Mouse (Mus musculus) CH12.LX (cell line): Measurements from ENCODE around the gene Cbx4. TPM values are rescaled to one million over a fixed set of nuclear protein-coding genes. Genes with fewer than 3 reads are reported as not detected.

ENCODE experiments used
- DNase-seq: peaks from one replicate; pipeline ENCODE4 v3.0.0-alpha.2; 2013; ENCODE audit errors: extremely low read depth
- H3K27ac ChIP-seq: 2 replicates; pipeline ENCODE4 v1.5.1; 2012; ENCODE audit warnings: low read depth, mild to moderate bottlenecking, control low read depth, moderate library complexity; ENCODE audit not compliant: insufficient read depth
- H3K27me3 ChIP-seq: replicated peaks from 2 replicates; pipeline ENCODE3; 2012; ENCODE audit warnings: inconsistent platforms
- H3K36me3 ChIP-seq, 2 experiments: replicated peaks in 1 of 2; 2 replicates each; pipeline versions ENCODE3 to v1.6.1; 2012; ENCODE audit warnings: inconsistent platforms in 1 of 2, low read length in 1 of 2, mild to moderate bottlenecking in 1 of 2, mixed read lengths in 1 of 2, moderate library complexity in 1 of 2; ENCODE audit not compliant: control insufficient read depth in 1 of 2, insufficient read depth in 1 of 2
- H3K4me1 ChIP-seq, 2 experiments: 2 replicates each; pipeline ENCODE4 v1.6.1; 2012; ENCODE audit warnings: inconsistent platforms in 1 of 2, moderate library complexity in 1 of 2; ENCODE audit not compliant: insufficient read depth in 2 of 2, control insufficient read depth in 1 of 2
- H3K4me2 ChIP-seq: 2 replicates; pipeline ENCODE4 v1.6.1; 2012; ENCODE audit warnings: low read depth, mild to moderate bottlenecking, control low read depth; ENCODE audit not compliant: poor library complexity, insufficient read depth, severe bottlenecking
- H3K4me3 ChIP-seq, 3 experiments: fragments of 150-350 bp in 1 of 3; sonication (generic) in 1 of 3; replicated peaks in 1 of 3; 2 replicates each; pipeline versions ENCODE3 to v1.5.1; 2011 to 2012; ENCODE audit warnings: low read depth in 2 of 3, low read length in 2 of 3, mild to moderate bottlenecking in 2 of 3, moderate library complexity in 2 of 3, control low read depth in 1 of 3, improper control_type of control experiment in 1 of 3, inconsistent platforms in 1 of 3, mixed read lengths in 1 of 3; ENCODE audit not compliant: poor library complexity in 1 of 3
- H3K79me2 ChIP-seq: replicated peaks from 2 replicates; pipeline ENCODE4 v1.6.1; 2012; ENCODE audit warnings: mild to moderate bottlenecking, moderate library complexity; ENCODE audit not compliant: control insufficient read depth, poor library complexity, insufficient read depth, severe bottlenecking; ENCODE audit errors: extremely low read depth
- H3K9ac ChIP-seq: 2 replicates; pipeline ENCODE4 v1.6.1; 2012; ENCODE audit warnings: low read depth, mild to moderate bottlenecking, control low read depth, moderate library complexity; ENCODE audit not compliant: insufficient read depth
- H3K9me3 ChIP-seq: replicated peaks from 2 replicates; pipeline ENCODE3; 2012; ENCODE audit warnings: low read length, inconsistent platforms, mixed read lengths
- CTCF ChIP-seq, 2 experiments: IDR thresholded peaks in 1 of 2; conservative IDR thresholded peaks in 1 of 2; 2 replicates each; pipeline ENCODE4 v1.5.1; 2011 to 2012; ENCODE audit warnings: low read depth in 2 of 2, low read length in 2 of 2, improper control_type of control experiment in 1 of 2, inconsistent platforms in 1 of 2, mild to moderate bottlenecking in 1 of 2, moderate library complexity in 1 of 2
- E2F4 ChIP-seq: IDR thresholded peaks from 2 replicates; pipeline ENCODE4 v1.6.1; 2011; ENCODE audit warnings: low read depth, low read length, improper control_type of control experiment; ENCODE audit not compliant: insufficient replicate concordance
- EP300 ChIP-seq: IDR thresholded peaks from 2 replicates; pipeline ENCODE4 v1.6.1; 2011; ENCODE audit warnings: low read length, improper control_type of control experiment
- ETS1 ChIP-seq: conservative IDR thresholded peaks from 2 replicates; pipeline ENCODE4 v1.6.1; 2012; ENCODE audit warnings: low read depth, mild to moderate bottlenecking, inconsistent platforms, low read length, improper control_type of control experiment, moderate library complexity
- HCFC1 ChIP-seq: IDR thresholded peaks from 2 replicates; pipeline ENCODE4 v1.6.1; 2012; ENCODE audit warnings: low read depth, mild to moderate bottlenecking, inconsistent platforms, low read length, improper control_type of control experiment
- IRF4 ChIP-seq: IDR thresholded peaks from 2 replicates; pipeline ENCODE4 v1.6.1; 2014; ENCODE audit warnings: low read depth, mild to moderate bottlenecking, inconsistent platforms, low read length, improper control_type of control experiment
- JUN ChIP-seq: IDR thresholded peaks from 2 replicates; pipeline ENCODE4 v1.6.1; 2011; ENCODE audit warnings: low read depth, mild to moderate bottlenecking, low read length, improper control_type of control experiment, moderate library complexity; ENCODE audit not compliant: insufficient read depth
- KAT2A ChIP-seq: IDR thresholded peaks from 2 replicates; pipeline ENCODE4 v1.6.1; 2012; ENCODE audit warnings: low read length, improper control_type of control experiment, inconsistent platforms; ENCODE audit not compliant: insufficient replicate concordance
- MAX ChIP-seq: IDR thresholded peaks from 2 replicates; pipeline ENCODE4 v1.6.1; 2011; ENCODE audit warnings: low read length, improper control_type of control experiment
- MAZ ChIP-seq: IDR thresholded peaks from 2 replicates; pipeline ENCODE4 v1.6.1; 2012; ENCODE audit warnings: low read depth, mild to moderate bottlenecking, inconsistent platforms, low read length, improper control_type of control experiment, moderate library complexity
- MEF2A ChIP-seq: IDR thresholded peaks from 2 replicates; pipeline ENCODE4 v1.6.1; 2014; ENCODE audit warnings: low read depth, mild to moderate bottlenecking, inconsistent platforms, low read length, improper control_type of control experiment, borderline replicate concordance
- MXI1 ChIP-seq: IDR thresholded peaks from 2 replicates; pipeline ENCODE4 v1.6.1; 2011; ENCODE audit warnings: mild to moderate bottlenecking, low read depth, low read length, improper control_type of control experiment
- MYC ChIP-seq: IDR thresholded peaks from 2 replicates; pipeline ENCODE4 v1.6.1; 2011; ENCODE audit warnings: low read depth, mild to moderate bottlenecking, improper control_type of control experiment, low read length
- NELFE ChIP-seq: IDR thresholded peaks from 2 replicates; pipeline ENCODE4 v1.6.1; 2011; ENCODE audit warnings: low read depth, low read length, improper control_type of control experiment
- POLR2AphosphoS2 ChIP-seq: IDR thresholded peaks from 2 replicates; pipeline ENCODE4 v1.6.1; 2011; ENCODE audit warnings: low read depth, low read length, improper control_type of control experiment
- RAD21 ChIP-seq: IDR thresholded peaks from 2 replicates; pipeline ENCODE4 v1.6.1; 2011; ENCODE audit warnings: low read depth, mild to moderate bottlenecking, low read length, improper control_type of control experiment, moderate library complexity
- RCOR1 ChIP-seq: conservative IDR thresholded peaks from 2 replicates; pipeline ENCODE4 v1.6.1; 2012; ENCODE audit warnings: low read depth, mild to moderate bottlenecking, inconsistent platforms, low read length, improper control_type of control experiment
- SIN3A ChIP-seq: IDR thresholded peaks from 2 replicates; pipeline ENCODE4 v1.6.1; 2012; ENCODE audit warnings: low read length, improper control_type of control experiment, inconsistent platforms
- SMC3 ChIP-seq: IDR thresholded peaks from 2 replicates; pipeline ENCODE4 v1.6.1; 2011; ENCODE audit warnings: low read depth, low read length, improper control_type of control experiment
- TBP ChIP-seq: conservative IDR thresholded peaks from 2 replicates; pipeline ENCODE4 v1.6.1; 2011; ENCODE audit warnings: low read depth, low read length, improper control_type of control experiment
- TCF12 ChIP-seq: IDR thresholded peaks from 2 replicates; pipeline ENCODE4 v1.6.1; 2014; ENCODE audit warnings: low read depth, mild to moderate bottlenecking, inconsistent platforms, low read length, improper control_type of control experiment
- UBTF ChIP-seq: IDR thresholded peaks from 2 replicates; pipeline ENCODE4 v1.6.1; 2012; ENCODE audit warnings: low read depth, mild to moderate bottlenecking, inconsistent platforms, low read length, improper control_type of control experiment, moderate library complexity
- USF2 ChIP-seq: conservative IDR thresholded peaks from 2 replicates; pipeline ENCODE4 v1.6.1; 2011; ENCODE audit warnings: low read depth, low read length, improper control_type of control experiment
- ZC3H11A ChIP-seq: IDR thresholded peaks from 2 replicates; pipeline ENCODE4 v1.6.1; 2012; ENCODE audit warnings: low read depth, mild to moderate bottlenecking, inconsistent platforms, low read length, improper control_type of control experiment
- ZKSCAN1 ChIP-seq: IDR thresholded peaks from 2 replicates; pipeline ENCODE4 v1.6.1; 2012; ENCODE audit warnings: low read depth, inconsistent platforms, low read length, improper control_type of control experiment, borderline replicate concordance
- dilution Hi-C: fragments of 300-500 bp; cut with MboI; formaldehyde crosslinking; loops from 2 replicates; pipeline ENCODE4 v1.14.3; 2020; ENCODE audit warnings: low sequenced_read_pairs; ENCODE audit not compliant: extremely low pct_unique_long_range_greater_than_20kb, extremely low pct_ligation_motif_present
- in situ Hi-C: fragments of 300-500 bp; cut with MboI; formaldehyde crosslinking; loops from 3 replicates; pipeline ENCODE4 v1.14.3; 2019; ENCODE audit warnings: low sequenced_read_pairs, low pct_ligation_motif_present, low pct_unique_long_range_greater_than_20kb, mixed read lengths
- polyA plus RNA-seq: library from polyadenylated mRNA; unstranded; fragments of >175 nt; gene quantifications from 2 replicates; pipeline ENCODE4 v1.2.1, GENCODE M21; 2012; ENCODE audit warnings: low read depth; ENCODE audit not compliant: insufficient read length
- total RNA-seq, 2 experiments: library from RNA; depleted of rRNA; stranded (reverse); fragments of 300-350 nt in 1 of 2; fragments of >200 nt in 1 of 2; gene quantifications; 2 replicates each; pipeline ENCODE4 v1.2.3; 2012 to 2014

The Cbx4 gene
- total and polyA plus RNA-seq, 3 experiments, result 15.0 to 40.4 (median 26.0) TPM

DNA sequence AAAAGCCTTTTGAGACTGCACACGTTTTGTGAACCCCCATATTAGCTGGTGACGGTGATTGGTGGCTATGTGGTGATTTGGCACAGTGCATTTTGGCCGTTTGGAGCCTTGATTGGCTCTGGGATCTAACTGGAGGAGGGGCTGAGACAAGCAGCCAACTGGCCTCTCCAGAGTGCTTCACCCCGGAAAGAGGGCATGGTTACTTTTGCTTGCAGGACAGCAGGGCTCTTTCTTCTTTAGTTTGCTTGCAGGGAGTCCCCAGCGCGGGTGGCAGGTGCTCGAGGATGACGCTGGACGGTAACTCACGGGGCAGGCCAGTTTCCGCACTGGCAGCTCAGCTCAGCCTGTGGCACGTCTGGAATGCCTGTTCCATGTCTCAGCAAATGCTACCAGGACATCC, 41.1 kb upstream of the Cbx4 start (continued):
- 0 out of 2 replicates have a peak, but pooled peaks have one; percentile 42 for TF ChIP-seq TBP
- TF ChIP-seq MAZ, result 0 out of 2 replicates have a peak, but pooled peaks have one; percentile 5
- no peak; the same call in 1 of the 2 replicates for TF ChIP-seq EP300
- TF ChIP-seq IRF4, result no peak; the same call in 1 of the 2 replicates
- no peak for TF ChIP-seq USF2

DNA sequence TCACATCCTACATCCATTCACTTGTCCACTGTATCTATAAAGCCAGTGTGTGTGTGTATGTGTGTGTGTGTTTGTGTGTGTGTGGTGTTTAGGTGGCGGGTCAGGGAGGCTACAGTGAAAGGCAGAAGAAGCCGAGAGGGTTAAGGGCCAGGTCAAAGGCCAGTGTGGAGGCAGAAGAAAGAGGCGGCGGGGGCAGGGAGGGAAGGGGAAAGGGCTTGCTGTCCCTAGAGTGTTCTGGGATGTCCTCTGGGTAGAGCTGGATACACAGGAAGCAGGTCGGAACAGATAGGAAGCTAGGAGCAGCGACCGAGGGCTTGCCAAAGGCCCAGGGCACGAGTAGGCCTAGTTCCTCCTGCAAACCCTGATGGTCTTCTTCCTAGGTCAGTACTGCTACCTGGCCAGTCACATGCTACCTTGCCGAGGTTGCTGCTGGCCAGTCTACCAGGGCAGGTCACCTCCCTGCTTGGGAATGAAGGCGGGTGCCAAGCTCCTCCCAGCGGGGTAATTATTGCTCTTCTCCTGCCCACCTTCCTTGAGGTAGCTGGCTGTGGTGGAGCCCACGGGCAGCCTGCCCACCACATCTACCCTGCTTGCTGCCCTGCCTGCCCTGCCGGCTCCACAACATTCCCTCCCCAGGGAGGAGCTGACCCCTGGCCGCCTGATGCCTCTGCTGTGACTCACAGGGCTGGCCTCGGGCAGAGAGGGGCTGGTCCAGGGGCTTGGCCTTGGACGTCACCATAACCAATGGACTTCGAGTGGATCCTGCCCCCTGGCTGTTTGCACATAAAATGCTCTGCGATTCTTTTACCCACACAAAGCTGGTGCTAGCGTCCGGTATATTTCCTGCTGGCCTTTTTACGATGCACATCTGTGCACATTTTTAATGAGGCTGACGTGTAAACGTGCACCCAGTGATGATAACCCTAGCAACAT, 40.2 kb upstream of the Cbx4 start:
- H3K36me3 ChIP-seq, result no peaks in the 10 kb centered on the region
- H3K79me2 ChIP-seq, result no peaks in the 10 kb centered on the region
- peaks cover 5% of the 10 kb centered on the region for H3K9me3 ChIP-seq
- no peak overlapping the region for H3K4me3 ChIP-seq
- in situ Hi-C loops, result loop anchor here (5.0 kb wide), 1 partner anchor 34 kb away; no protein-coding TSS in a partner anchor
- H3K27me3 ChIP-seq, result no peaks in the 10 kb centered on the region
- DNase-seq, result no peak
- H3K27ac ChIP-seq, result 0 out of 2 replicates have a peak overlapping the region, but pooled peaks have one; percentile 0
- peak; percentile 12; the same call in 1 of the 2 replicates for TF ChIP-seq TCF12
- TF ChIP-seq SMC3, result peak; percentile 49
- TF ChIP-seq CTCF (conservative IDR thresholded peaks at IDR 0.05 in 1 of 2, IDR thresholded peaks at IDR 0.05 in 1 of 2; ENCODE audit: low read depth in 2 of 2, low read length in 2 of 2), result peak in 1 of 2 experiments; percentile 51; a peak in 2 of 4 replicates
- no peak for TF ChIP-seq HCFC1
- TF ChIP-seq RAD21, result peak; percentile 29
- TF ChIP-seq, all 38 proteins: peak for 4
- Histone ChIP-seq H3K4me2 (no peak overlapping the region), H3K9ac (no peak overlapping the region), H3K4me1 (peaks cover 66 to 98% of the 10 kb centered on the region in 2 experiments)
- dilution Hi-C loops, result no loop called here

DNA sequence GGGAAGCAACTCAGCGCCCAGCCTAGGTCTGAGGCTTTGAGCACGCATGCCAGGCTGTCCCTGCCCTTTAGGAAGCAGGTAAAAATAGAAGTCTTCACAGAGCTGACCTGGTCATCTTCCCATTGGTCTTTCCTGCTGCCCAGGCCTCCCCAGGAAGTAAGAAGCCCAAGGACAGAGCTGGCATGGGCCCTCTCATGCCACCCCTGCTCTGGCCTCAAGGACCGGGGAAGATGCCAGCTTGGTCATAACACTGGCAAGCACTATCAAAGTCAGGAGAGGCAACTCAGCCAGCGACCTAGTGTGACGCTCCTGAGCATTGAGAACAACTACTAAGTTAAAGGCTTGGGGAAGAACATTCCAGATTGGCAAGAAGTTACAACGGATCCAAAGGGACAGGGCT, 38.5 kb upstream of the Cbx4 start:
- Histone ChIP-seq H3K79me2 (no peaks in the 10 kb centered on the region), H3K4me3 (no peak overlapping the region), H3K9ac (no peak overlapping the region), H3K27me3 (no peaks in the 10 kb centered on the region), H3K9me3 (no peaks in the 10 kb centered on the region), H3K4me2 (no peak overlapping the region), H3K27ac (no peak overlapping the region), H3K4me1 (peaks cover 63 to 86% of the 10 kb centered on the region in 2 experiments), H3K36me3 (no peaks in the 10 kb centered on the region)
- in situ Hi-C loops (no loop called here), dilution Hi-C loops (no loop called here)
- DNase-seq, result no peak
- TF ChIP-seq CTCF (conservative IDR thresholded peaks at IDR 0.05 in 1 of 2, IDR thresholded peaks at IDR 0.05 in 1 of 2; ENCODE audit: low read depth in 2 of 2, low read length in 2 of 2) (no peak), NELFE (no peak), RCOR1 (no peak), MAZ (no peak), ETS1 (no peak), MAX (no peak), ZKSCAN1 (no peak), USF2 (no peak), MEF2A (no peak), KAT2A (no peak), RAD21 (no peak), POLR2AphosphoS2 (no peak), E2F4 (no peak), SIN3A (no peak), UBTF (no peak), ZC3H11A (no peak), MYC (no peak), JUN (no peak), MXI1 (no peak), TBP (no peak)
